Mouse (Mus musculus) thymus, postnatal 0 days (tissue): ENCODE measurements at regions not wholly inside any gene's neighbourhood (a gene's known extent, or its start where the extent isn't known, plus 50 kb on each side); places are given as distances from the start of the nearest gene placed in this dataset.
A peak's percentile ranks its signal among the peaks of the same experiment; 100 is the strongest.
"Not testable (repeated sequence)": the region's sequence is repeated elsewhere in the genome, so short reads cannot be mapped to it uniquely, and the experiment has no call there.

Experiments
- DNase-seq: peaks from one replicate; pipeline ENCODE4 v3.0.0-alpha.2; 2015; ENCODE audit warnings: low spot score

GRCm38 (mm10) chr16:31370590-31371092 lies 51.4 kb upstream of the Bdh1 start:
- not testable (repeated sequence) for DNase-seq

- DNase-seq = no peak
These were observed 52.2 kb upstream of the Bdh1 start for GRCm38 (mm10) chr16:31369849-31370248.

- no peak for DNase-seq
These were observed 53.1 kb upstream of the Apod start for GRCm38 (mm10) chr16:31367521-31368245.

- DNase-seq = peak; percentile 39
These were observed 51.4 kb upstream of the Apod start for GRCm38 (mm10) chr16:31366033-31366432.

GRCm38 (mm10) chr16:31364475-31364874 lies 49.9 kb upstream of the Apod start:
- DNase-seq = no peak
